Mouse (Mus musculus) liver, embryonic 12.5 days (tissue): Measurements from ENCODE around the gene Trrap. TPM values are rescaled to one million over a fixed set of nuclear protein-coding genes. Genes with fewer than 3 reads are reported as not detected.

Experiments
- ATAC-seq: fragments of 200-750 bp; cut with Nextera tagmentation; 2 replicates; pipeline ENCODE4 v1.8.0; 2017; ENCODE audit warnings: moderate number of reproducible peaks, mild to moderate bottlenecking, moderate library complexity
- H3K27ac ChIP-seq: fragments of 300-500 bp; sonication (generic); 2 replicates; pipeline ENCODE4 v1.5.1; 2016; ENCODE audit warnings: mild to moderate bottlenecking
- H3K27me3 ChIP-seq: fragments of 300-500 bp; sonication (generic); replicated peaks from 2 replicates; pipeline ENCODE4 v1.6.1; 2016; ENCODE audit warnings: mild to moderate bottlenecking, moderate library complexity
- H3K36me3 ChIP-seq: fragments of 300-500 bp; sonication (generic); 2 replicates; pipeline ENCODE4 v1.6.1; 2016; ENCODE audit warnings: mild to moderate bottlenecking, moderate library complexity
- H3K4me1 ChIP-seq: fragments of 300-500 bp; sonication (generic); 2 replicates; pipeline ENCODE4 v1.6.1; 2016
- H3K4me2 ChIP-seq: fragments of 300-500 bp; sonication (generic); 2 replicates; pipeline ENCODE4 v1.6.1; 2016; ENCODE audit warnings: mild to moderate bottlenecking, moderate library complexity
- H3K4me3 ChIP-seq: fragments of 300-500 bp; sonication (generic); 2 replicates; pipeline ENCODE4 v1.5.1; 2016; ENCODE audit warnings: mild to moderate bottlenecking, moderate library complexity
- H3K9ac ChIP-seq: fragments of 300-500 bp; sonication (generic); 2 replicates; pipeline ENCODE4 v1.6.1; 2016; ENCODE audit warnings: mild to moderate bottlenecking, moderate library complexity
- H3K9me3 ChIP-seq: fragments of 300-500 bp; sonication (generic); replicated peaks from 2 replicates; pipeline ENCODE4 v1.6.1; 2016; ENCODE audit warnings: mild to moderate bottlenecking, moderate library complexity
- WGBS: fragments of 180-500 bp; shearing (Covaris S2); methylation state at CpG from one replicate; pipeline ENCODE4 v1.1.7; 2016; ENCODE audit not compliant: insufficient replicate concordance; 5-methylcytosine and 5-hydroxymethylcytosine counted together
- microRNA-seq: library from miRNA; unstranded; fragments of <30 nt; microRNA quantifications from one replicate; pipeline ENCODE4, GENCODE M21; 2017
- polyA plus RNA-seq: library from polyadenylated mRNA; unstranded; fragments of >200 nt; fragmentation: Nextera tagmentation; extraction: Ambion mirVana; gene quantifications from 2 replicates; pipeline ENCODE4 v1.2.1, GENCODE M21; 2016

Gene Trrap
- polyA plus RNA-seq, 1 experiment from 2014 or later = 29.4 TPM

DNA sequence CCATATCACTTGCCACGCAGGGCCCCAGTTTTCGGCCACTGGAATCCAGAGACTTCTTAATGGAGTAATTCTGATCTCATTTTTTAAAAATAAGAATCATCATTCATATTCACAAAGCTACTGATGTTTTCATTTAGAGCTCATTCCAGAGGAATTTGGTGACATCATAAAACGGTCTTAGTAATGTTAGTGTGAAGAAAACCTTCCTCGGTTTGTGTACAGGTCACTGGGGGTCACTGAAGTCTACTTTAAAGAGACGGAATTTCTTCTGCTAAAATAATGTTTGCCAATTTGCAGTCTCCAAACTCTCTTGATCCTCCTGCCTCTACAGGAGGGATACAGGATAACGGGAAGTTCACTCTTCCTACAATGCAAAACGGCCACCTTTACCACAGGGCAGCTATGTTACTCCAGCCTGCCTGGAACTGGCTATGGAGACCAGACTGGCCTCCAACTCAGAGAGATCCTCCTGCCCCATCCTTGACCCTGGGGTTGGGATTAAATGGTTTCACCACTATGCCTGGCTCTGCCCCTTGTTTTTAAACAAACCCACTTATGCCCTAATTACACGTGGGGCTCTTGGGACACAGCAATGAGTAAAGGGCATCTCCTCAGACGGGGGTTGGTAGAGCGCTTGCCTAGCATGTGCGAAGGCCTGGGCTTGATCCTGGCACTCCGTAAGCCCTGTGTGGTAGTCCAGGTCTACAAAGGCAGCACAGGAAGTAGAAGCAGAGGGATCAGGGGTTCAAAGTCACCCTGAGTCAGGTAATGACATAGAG is 137.0 kb downstream of the Trrap start:
- WGBS = 72% methylated on average over 12 of the region's 12 CpGs
- Histone ChIP-seq H3K4me1 (no peaks in the 10 kb centered on the region), H3K27ac (no peak overlapping the region), H3K4me3 (no peak overlapping the region), H3K9ac (no peak overlapping the region), H3K9me3 (no peaks in the 10 kb centered on the region), H3K36me3 (peaks cover 9% of the 10 kb centered on the region; the same call in 1 of the 2 replicates), H3K27me3 (no peaks in the 10 kb centered on the region), H3K4me2 (no peak overlapping the region)
- no peak for ATAC-seq

DNA sequence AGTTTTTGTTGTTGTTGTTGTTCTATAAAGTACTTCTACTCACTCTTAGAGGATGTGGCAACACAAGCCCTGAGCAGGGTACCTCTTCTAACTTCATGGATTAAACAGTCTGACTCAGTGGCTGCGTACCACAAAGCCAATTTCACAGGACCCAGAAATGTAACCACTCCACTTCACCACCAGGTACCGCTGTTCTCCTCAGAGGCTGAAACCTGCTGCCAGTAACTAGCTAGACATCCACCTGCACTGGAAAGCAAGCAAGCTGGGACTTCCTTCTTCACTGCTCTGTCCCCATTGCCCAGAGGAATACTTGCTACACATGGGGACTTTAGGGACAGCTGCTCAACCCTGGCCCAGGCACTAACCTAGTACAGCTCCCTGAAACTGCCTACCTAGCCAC is 140.1 kb downstream of the Trrap start:
- Histone ChIP-seq H3K9me3 (no peaks in the 10 kb centered on the region), H3K9ac (no peak overlapping the region), H3K36me3 (no peaks in the 10 kb centered on the region), H3K27me3 (no peaks in the 10 kb centered on the region), H3K4me2 (no peak overlapping the region), H3K4me1 (no peaks in the 10 kb centered on the region; the same call in 1 of the 2 replicates), H3K27ac (no peak overlapping the region), H3K4me3 (no peak overlapping the region)
- ATAC-seq = no peak
- 66% methylated on average over 2 of the region's 2 CpGs for WGBS

Small RNA genes lying within 50 kb of the gene (microRNA-seq; reads per million reads assigned to microRNA genes)
- gene Mir7039 = not detected

Other genes with a start within 250 kb of the Trrap start
- 0.06 TPM in 1 of 2 replicates, not detected in the other for gene Nptx2, start 221.8 kb upstream of the Trrap start, polyA plus RNA-seq
- 0.31 and 0.33 TPM in 2 replicates for gene Tmem130, start 5.9 kb upstream of the Trrap start, polyA plus RNA-seq
- gene Smurf1, start 198.1 kb downstream of the Trrap start, polyA plus RNA-seq = 4.2 and 4.7 TPM in 2 replicates